Mouse (Mus musculus) lung, postnatal 0 days (tissue): Measurements from ENCODE around the gene Ube2z. TPM values are rescaled to one million over a fixed set of nuclear protein-coding genes. Genes with fewer than 3 reads are reported as not detected.
A peak's percentile ranks its signal among the peaks of the same experiment; 100 is the strongest.
"Not testable (repeated sequence)": the region's sequence is repeated elsewhere in the genome, so short reads cannot be mapped to it uniquely, and the experiment has no call there.

Experiments
- ATAC-seq: fragments of 200-750 bp; cut with Nextera tagmentation; 2 replicates; pipeline ENCODE4 v1.8.0; 2017; ENCODE audit warnings: moderate library complexity
- DNase-seq: peaks from one replicate; pipeline ENCODE4 v3.0.0-alpha.2; 2016; ENCODE audit warnings: low spot score
- H3K27ac ChIP-seq: fragments of 300-500 bp; sonication (generic); 2 replicates; pipeline ENCODE4 v1.5.1; 2014; ENCODE audit warnings: antibody characterized with exemption, mild to moderate bottlenecking, low read length, mixed read lengths
- H3K27me3 ChIP-seq: fragments of 300-500 bp; sonication (generic); replicated peaks from 2 replicates; pipeline ENCODE4 v1.6.1; 2014; ENCODE audit warnings: low read length, mixed read lengths; ENCODE audit not compliant: insufficient read depth
- H3K36me3 ChIP-seq: fragments of 300-500 bp; sonication (generic); 2 replicates; pipeline ENCODE4 v1.6.1; 2014; ENCODE audit warnings: low read length, mixed read lengths; ENCODE audit not compliant: insufficient read depth
- H3K4me1 ChIP-seq: fragments of 300-500 bp; sonication (generic); 2 replicates; pipeline ENCODE4 v1.6.1; 2014; ENCODE audit warnings: antibody characterized with exemption, low read depth, low read length, mixed read lengths; ENCODE audit not compliant: insufficient read depth
- H3K4me2 ChIP-seq: fragments of 300-500 bp; sonication (generic); replicated peaks from 2 replicates; pipeline ENCODE4 v1.6.1; 2014; ENCODE audit warnings: low read depth, mild to moderate bottlenecking, low read length, moderate library complexity, mixed read lengths
- H3K4me3 ChIP-seq: fragments of 300-500 bp; sonication (generic); 2 replicates; pipeline ENCODE4 v1.5.1; 2014; ENCODE audit warnings: low read depth, low read length
- H3K9ac ChIP-seq: fragments of 300-500 bp; sonication (generic); replicated peaks from 2 replicates; pipeline ENCODE4 v1.6.1; 2014; ENCODE audit warnings: low read depth, mild to moderate bottlenecking
- H3K9me3 ChIP-seq: fragments of 300-500 bp; sonication (generic); 2 replicates; pipeline ENCODE4 v1.6.1; 2016; ENCODE audit warnings: low read length, mixed read lengths
- CTCF ChIP-seq: IDR thresholded peaks from 2 replicates; pipeline ENCODE4 v1.5.1; 2016; ENCODE audit warnings: antibody characterized with exemption, mild to moderate bottlenecking
- EP300 ChIP-seq: IDR thresholded peaks from 2 replicates; pipeline ENCODE4 v1.6.1; 2016; ENCODE audit warnings: antibody characterized with exemption, mild to moderate bottlenecking, control low read depth
- WGBS: fragments of 180-500 bp; shearing (Covaris S2); extraction: QIAGEN DNeasy Blood & Tissue Kit; methylation state at CpG from one replicate; pipeline ENCODE4 v1.1.7; 2014; 5-methylcytosine and 5-hydroxymethylcytosine counted together
- polyA plus RNA-seq: library from polyadenylated mRNA; unstranded; fragments of >200 nt; fragmentation: Nextera tagmentation; extraction: Ambion mirVana; gene quantifications from 2 replicates; pipeline ENCODE4 v1.2.1, GENCODE M21; 2015

Ube2z gene
- 29.6 and 31.6 TPM in 2 replicates for polyA plus RNA-seq

DNA sequence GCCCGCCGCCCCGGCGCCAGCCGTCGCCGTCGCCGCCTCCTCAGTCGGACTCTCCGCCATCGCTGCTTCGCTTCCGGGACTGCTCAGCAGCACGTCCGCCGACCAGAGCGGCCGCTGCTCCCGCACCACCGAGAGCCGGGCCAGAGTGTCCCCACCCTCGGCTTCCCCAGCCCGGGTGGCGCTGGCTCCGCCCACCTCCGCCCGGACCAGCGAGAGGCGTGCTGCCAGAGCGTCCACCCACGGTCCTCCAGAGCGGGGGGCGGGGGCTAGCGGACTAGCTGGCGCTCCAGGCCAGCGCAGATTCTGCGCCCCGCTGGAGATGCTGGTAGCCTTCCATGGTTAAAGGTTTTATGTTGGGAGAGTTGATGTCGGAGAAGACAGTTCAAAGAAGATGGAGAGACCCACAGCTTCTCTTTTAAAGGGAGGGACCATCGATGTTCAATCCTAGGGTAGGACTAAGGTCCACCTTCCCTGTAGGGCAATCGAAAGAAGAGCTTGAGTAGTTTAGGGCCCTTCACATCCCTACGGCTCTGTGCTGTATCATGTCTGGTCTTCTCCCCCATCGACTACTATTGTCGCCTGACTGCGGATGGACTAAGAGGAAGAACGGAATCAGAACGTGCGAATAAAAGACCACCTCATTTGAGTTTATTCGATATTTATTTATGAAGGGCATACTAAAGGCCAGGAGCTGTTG is at the start of gene Ube2z:
Gene Ube2z (minus strand): TSS at position 174 of the 697 bp plus-strand sequence.
- Histone ChIP-seq H3K4me1 (peaks cover 8% of the 10 kb centered on the region; the same call in 1 of the 2 replicates), H3K36me3 (peaks cover 6% of the 10 kb centered on the region; the same call in 1 of the 2 replicates), H3K27me3 (no peaks in the 10 kb centered on the region), H3K4me3 (peak within 1 kb of the TSS; percentile 76), H3K27ac (peak within 1 kb of the TSS; percentile 88), H3K9ac (peak within 1 kb of the TSS; percentile 88), H3K4me2 (peak within 1 kb of the TSS; percentile 76), H3K9me3 (no peaks in the 10 kb centered on the region)
- TF ChIP-seq CTCF = peak; percentile 38
- no peak for TF ChIP-seq EP300
- peak; percentile 98 for ATAC-seq
- WGBS = 5% methylated on average over 41 of the region's 50 CpGs
- DNase-seq = peak; percentile 98

DNA sequence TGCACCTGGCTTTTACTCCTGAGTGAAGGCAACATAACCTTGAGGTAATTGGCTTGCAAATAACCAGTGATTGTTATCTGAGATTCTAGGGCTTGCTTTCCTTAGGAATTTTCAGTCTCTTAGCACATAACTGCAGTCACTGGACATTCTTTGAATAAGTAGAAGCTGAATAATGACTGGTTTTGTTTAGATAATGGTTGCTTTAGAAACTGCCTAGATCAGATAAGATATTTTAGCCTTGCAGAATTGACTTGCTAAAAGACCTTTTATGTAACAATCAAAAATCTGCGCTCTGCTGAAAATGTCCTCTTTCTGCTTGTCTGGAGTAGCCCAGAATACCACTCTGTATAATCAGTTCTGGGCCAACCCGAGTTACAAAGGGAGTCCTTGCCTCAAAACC is 48.9 kb upstream of the Ube2z start:
- WGBS = 38% methylated on average over 2 of the region's 2 CpGs
- peak; percentile 56 for ATAC-seq

GRCm38 (mm10) chr11:96111751-96112150 is 46.6 kb upstream of the Ube2z start, which contains the start of gene Calcoco2:
Gene Calcoco2, minus strand, starts transcription at chr11:96111964.
- ATAC-seq = no peak
- no peaks in the 10 kb centered on the region for H3K4me1 ChIP-seq
- H3K4me2 ChIP-seq = no peak within 1 kb of the TSS
- H3K9me3 ChIP-seq = no peaks in the 10 kb centered on the region
- 41% methylated on average over 14 of the region's 14 CpGs for WGBS
- no peaks in the 10 kb centered on the region for H3K36me3 ChIP-seq
- no peaks in the 10 kb centered on the region for H3K27me3 ChIP-seq
- no peak within 1 kb of the TSS for H3K27ac ChIP-seq
- no peak within 1 kb of the TSS for H3K9ac ChIP-seq
- H3K4me3 ChIP-seq = no peak within 1 kb of the TSS
- DNase-seq = no peak
- no peak for TF ChIP-seq EP300
- no peak for TF ChIP-seq CTCF

More for the DNA sequence above, 48.9 kb upstream of the Ube2z start:
- Histone ChIP-seq H3K27me3 (no peaks in the 10 kb centered on the region), H3K4me3 (no peak overlapping the region), H3K9me3 (no peaks in the 10 kb centered on the region), H3K9ac (no peak overlapping the region), H3K36me3 (no peaks in the 10 kb centered on the region), H3K4me1 (no peaks in the 10 kb centered on the region), H3K27ac (0 out of 2 replicates have a peak overlapping the region, but pooled peaks have one; percentile 5), H3K4me2 (no peak overlapping the region)
- TF ChIP-seq EP300 (peak; percentile 81), CTCF (no peak)
- peak; percentile 61 for DNase-seq

GRCm38 (mm10) chr11:96110950-96111349 is 45.8 kb upstream of the Ube2z start:
- TF ChIP-seq CTCF = peak; percentile 40

GRCm38 (mm10) chr11:96108376-96108775 is 43.2 kb upstream of the Ube2z start:
- 63% methylated on average over 1 of the region's 1 CpGs for WGBS
- DNase-seq = no peak
- Histone ChIP-seq H3K27ac (no peak overlapping the region), H3K4me1 (no peaks in the 10 kb centered on the region), H3K27me3 (no peaks in the 10 kb centered on the region; the same call in 1 of the 2 replicates), H3K9ac (no peak overlapping the region), H3K36me3 (no peaks in the 10 kb centered on the region), H3K4me2 (no peak overlapping the region), H3K4me3 (no peak overlapping the region), H3K9me3 (no peaks in the 10 kb centered on the region)
- no peak for ATAC-seq
- TF ChIP-seq EP300 (no peak), CTCF (no peak)

More at GRCm38 (mm10) chr11:96110950-96111349, 45.8 kb upstream of the Ube2z start:
- not testable (repeated sequence) for DNase-seq, H3K27ac ChIP-seq, H3K27me3 ChIP-seq, H3K4me2 ChIP-seq, H3K9me3 ChIP-seq, H3K4me3 ChIP-seq, H3K36me3 ChIP-seq, ATAC-seq, H3K4me1 ChIP-seq, H3K9ac ChIP-seq
- WGBS = 54% methylated on average over 2 of the region's 2 CpGs

- DNase-seq (peak; percentile 68), ATAC-seq (no peak)
- no peaks in the 10 kb centered on the region for H3K36me3 ChIP-seq
- 6% methylated on average over 3 of the region's 3 CpGs for WGBS
- no peak overlapping the region for H3K4me3 ChIP-seq
- H3K27me3 ChIP-seq = no peaks in the 10 kb centered on the region
- TF ChIP-seq CTCF = peak; percentile 97
- no peak for TF ChIP-seq EP300
- H3K9me3 ChIP-seq = no peaks in the 10 kb centered on the region
- no peak overlapping the region for H3K9ac ChIP-seq
- H3K4me1 ChIP-seq = no peaks in the 10 kb centered on the region
- H3K4me2 ChIP-seq = no peak overlapping the region
- no peak overlapping the region for H3K27ac ChIP-seq
Observed at GRCm38 (mm10) chr11:96093361-96093760, 28.2 kb upstream of the Ube2z start.
